Mouse (Mus musculus): ENCODE data around the gene Rcc1. TPM values are rescaled to one million over a fixed set of nuclear protein-coding genes. Genes with fewer than 3 reads are reported as not detected.
"Not testable (repeated sequence)": the region's sequence is repeated elsewhere in the genome, so short reads cannot be mapped to it uniquely, and the experiment has no call there.

The Rcc1 gene
- polyA plus RNA-seq, 2 experiments = 21.5 to 27.2 TPM

DNA sequence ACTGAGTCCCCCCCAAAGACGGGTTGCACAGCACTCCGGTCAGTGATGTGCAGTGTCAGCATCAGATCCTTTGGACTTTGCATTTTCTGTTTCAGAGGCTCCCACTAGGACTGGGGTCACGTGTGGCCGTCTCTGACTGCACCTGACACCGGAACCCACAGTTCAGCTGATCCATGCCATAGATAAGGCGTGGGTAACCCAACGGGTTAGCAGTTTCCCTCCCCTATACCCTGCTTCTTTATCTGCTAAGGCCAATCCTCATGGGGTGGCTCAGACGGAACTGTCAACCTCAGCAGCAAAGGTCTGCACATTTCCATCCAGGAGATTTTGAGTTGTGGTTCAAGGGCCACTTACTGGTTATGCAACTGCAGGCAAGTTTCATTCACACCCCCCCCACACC, 48.1 kb downstream of the Rcc1 start:
- H3K9ac ChIP-seq (replicated peaks) = no peak overlapping the region
- H3K9me3 ChIP-seq (ENCODE audit: control insufficient read depth, low read length) = no peaks in the 10 kb centered on the region
- WGBS (ENCODE audit: insufficient replicate concordance) = 19% methylated on average over 8 of the region's 8 CpGs
- no peak for ATAC-seq (ENCODE audit: insufficient read depth)
- no peak overlapping the region for H3K4me3 ChIP-seq (ENCODE audit: insufficient read depth in 1 of 2, low read depth in 2 of 2, low read length in 2 of 2)
- no peaks in the 10 kb centered on the region for H3K27me3 ChIP-seq (ENCODE audit: control insufficient read depth, insufficient read depth, low read length)
- TF ChIP-seq CTCF (IDR thresholded peaks at IDR 0.05; ENCODE audit: low read depth) = no peak
- TF ChIP-seq EP300 (IDR thresholded peaks at IDR 0.05; ENCODE audit: low read depth) = no peak
- no peak for DNase-seq (ENCODE audit: low read depth in 3 of 3, low spot score in 3 of 3)
- no peak overlapping the region for H3K27ac ChIP-seq
- no peak overlapping the region for H3K4me2 ChIP-seq (ENCODE audit: low read depth)
- H3K4me1 ChIP-seq (replicated peaks; ENCODE audit: control insufficient read depth in 2 of 2, insufficient read depth in 2 of 2, low read length in 1 of 2) = peaks cover 6 to 24% of the 10 kb centered on the region in 2 experiments; a peak in 3 of 4 replicates
- peaks cover 11% of the 10 kb centered on the region for H3K36me3 ChIP-seq (replicated peaks; ENCODE audit: control insufficient read depth, insufficient read depth, low read depth)

DNA sequence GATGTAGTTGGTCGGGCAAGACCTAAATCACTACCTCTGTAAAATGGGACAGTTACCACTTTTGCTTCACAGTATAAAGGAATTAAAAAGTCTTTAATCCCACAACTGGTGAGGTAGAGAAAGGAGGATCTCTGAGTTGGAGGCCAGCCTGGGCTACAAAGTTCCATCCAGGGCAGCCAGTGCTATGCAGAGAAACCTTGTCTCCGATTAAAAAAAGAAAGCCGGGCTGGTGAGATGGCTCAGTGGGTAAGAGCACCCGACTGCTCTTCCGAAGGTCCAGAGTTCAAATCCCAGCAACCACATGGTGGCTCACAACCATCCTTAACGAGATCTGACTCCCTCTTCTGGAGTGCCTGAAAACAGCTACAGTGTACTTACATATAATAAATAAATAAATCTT, 49.9 kb downstream of the Rcc1 start:
- Histone ChIP-seq H3K4me1 (replicated peaks; ENCODE audit: control insufficient read depth in 2 of 2, insufficient read depth in 2 of 2, low read length in 1 of 2) (peaks cover 3 to 15% of the 10 kb centered on the region in 2 experiments; a peak in 3 of 4 replicates), H3K9ac (replicated peaks) (peak overlapping the region; percentile 65; the same call in 1 of the 2 replicates), H3K4me2 (ENCODE audit: low read depth) (peak overlapping the region; percentile 78), H3K4me3 (ENCODE audit: insufficient read depth in 1 of 2, low read depth in 2 of 2, low read length in 2 of 2) (peak overlapping the region; percentile 55 to 64; a peak in 2 of 4 replicates)
- not testable (repeated sequence) for ATAC-seq (ENCODE audit: insufficient read depth); H3K36me3 ChIP-seq (replicated peaks; ENCODE audit: control insufficient read depth, insufficient read depth, low read depth); H3K9me3 ChIP-seq (ENCODE audit: control insufficient read depth, low read length); H3K27ac ChIP-seq; H3K27me3 ChIP-seq (ENCODE audit: control insufficient read depth, insufficient read depth, low read length); DNase-seq (ENCODE audit: low read depth in 3 of 3, low spot score in 3 of 3)
- 38% methylated on average over 6 of the region's 6 CpGs for WGBS (ENCODE audit: insufficient replicate concordance)

DNA sequence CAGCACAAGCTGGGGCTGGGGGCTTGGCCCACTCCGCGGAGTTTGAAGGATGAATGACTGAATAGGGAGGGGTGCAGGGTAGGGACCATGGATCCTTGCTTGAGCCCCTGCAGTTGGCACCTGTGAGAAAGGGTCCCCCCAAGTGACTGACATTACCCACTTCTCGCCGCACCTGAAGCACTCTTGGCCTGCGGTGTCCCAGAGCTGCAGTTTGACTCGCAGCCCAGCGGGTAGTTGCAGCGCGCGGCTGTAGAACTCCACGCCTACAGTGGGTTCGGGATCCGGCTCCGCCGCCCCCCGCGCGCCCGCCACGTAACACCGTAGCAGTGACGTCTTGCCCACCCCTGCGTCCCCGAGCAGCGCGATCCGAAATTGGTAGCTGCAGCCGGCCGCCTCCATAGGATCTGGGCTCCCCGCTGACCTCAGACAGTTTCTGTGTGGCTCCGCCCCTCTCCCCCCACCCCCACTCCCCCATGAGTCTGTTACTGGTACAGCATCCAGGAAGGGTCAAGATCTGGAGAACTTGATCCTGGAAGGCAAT, 50.4 kb downstream of the Rcc1 start, which contains the start of gene Rab42:
Gene Rab42, minus strand, starts transcription at position 447 of the 541 bp plus-strand sequence.
- H3K9me3 ChIP-seq (ENCODE audit: control insufficient read depth, low read length) = no peaks in the 10 kb centered on the region
- H3K4me1 ChIP-seq (replicated peaks; ENCODE audit: control insufficient read depth in 2 of 2, insufficient read depth in 2 of 2, low read length in 1 of 2) = peaks cover 3 to 15% of the 10 kb centered on the region in 2 experiments; a peak in 3 of 4 replicates
- H3K9ac ChIP-seq (replicated peaks) = peak within 1 kb of the TSS; percentile 65
- ATAC-seq (ENCODE audit: insufficient read depth) (peak; percentile 74), DNase-seq (ENCODE audit: low read depth in 3 of 3, low spot score in 3 of 3) (peak; percentile 34 to 44 (median 43))
- peak within 1 kb of the TSS; percentile 78 for H3K4me2 ChIP-seq (ENCODE audit: low read depth)
- H3K4me3 ChIP-seq (ENCODE audit: insufficient read depth in 1 of 2, low read depth in 2 of 2, low read length in 2 of 2) = peak within 1 kb of the TSS; percentile 55 to 64
- 1% methylated on average over 31 of the region's 31 CpGs for WGBS (ENCODE audit: insufficient replicate concordance)
- no peak within 1 kb of the TSS for H3K27ac ChIP-seq
- no peaks in the 10 kb centered on the region for H3K36me3 ChIP-seq (replicated peaks; ENCODE audit: control insufficient read depth, insufficient read depth, low read depth)
- no peak; the same call in 1 of the 2 replicates for TF ChIP-seq CTCF (IDR thresholded peaks at IDR 0.05; ENCODE audit: low read depth)
- no peak for TF ChIP-seq EP300 (IDR thresholded peaks at IDR 0.05; ENCODE audit: low read depth)
- no peaks in the 10 kb centered on the region for H3K27me3 ChIP-seq (ENCODE audit: control insufficient read depth, insufficient read depth, low read length)

DNA sequence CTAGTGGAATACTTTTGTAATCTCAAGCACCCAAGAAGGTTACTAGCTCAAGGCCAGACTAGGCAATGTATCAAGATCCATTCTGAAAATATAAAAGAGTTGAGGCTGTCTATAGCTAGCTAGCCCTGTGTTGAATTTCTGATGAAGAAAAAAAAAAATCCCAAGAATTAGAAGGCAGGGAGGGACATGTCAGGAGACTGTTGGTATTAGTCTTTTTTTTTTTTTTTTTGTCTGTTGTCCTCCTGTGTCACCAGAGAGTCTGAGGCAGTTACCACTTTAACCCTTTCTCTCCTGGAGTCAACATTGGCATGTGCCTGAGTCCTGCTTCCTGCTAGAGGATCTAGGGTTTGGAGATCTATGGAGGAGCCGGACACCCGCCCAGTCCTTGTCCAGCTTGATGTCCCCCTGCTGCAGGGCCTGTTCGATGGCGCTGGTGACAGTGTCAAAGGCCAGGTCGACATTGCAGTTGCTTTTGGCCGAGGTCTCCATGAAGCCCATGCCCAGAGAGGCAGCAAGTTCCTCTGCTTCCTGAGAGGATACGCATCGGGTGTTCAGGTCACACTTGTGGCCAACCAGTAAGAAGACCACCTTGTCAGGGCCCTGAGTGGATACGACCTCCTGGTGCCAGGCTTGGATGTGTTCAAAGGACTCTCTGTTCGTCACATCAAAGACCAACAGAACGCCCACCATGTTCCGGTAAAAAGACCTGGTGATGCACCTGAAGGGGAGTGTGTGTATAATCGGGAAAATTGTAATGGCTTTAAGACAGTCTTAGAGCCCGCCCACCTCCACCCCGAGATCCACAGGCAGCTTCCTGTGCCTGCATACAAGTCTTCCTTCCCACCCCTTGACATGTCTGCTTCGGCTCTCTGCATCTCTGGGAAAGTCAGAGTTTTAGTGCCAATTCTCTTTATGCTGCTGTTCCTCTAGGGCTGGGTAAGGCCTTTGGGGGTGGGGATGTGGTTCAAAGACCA, 51.2 kb downstream of the Rcc1 start:
- no peaks in the 10 kb centered on the region for H3K27me3 ChIP-seq (ENCODE audit: control insufficient read depth, insufficient read depth, low read length)
- peaks cover 3 to 15% of the 10 kb centered on the region in 2 experiments; a peak in 3 of 4 replicates for H3K4me1 ChIP-seq (replicated peaks; ENCODE audit: control insufficient read depth in 2 of 2, insufficient read depth in 2 of 2, low read length in 1 of 2)
- no peak overlapping the region for H3K27ac ChIP-seq
- DNase-seq (ENCODE audit: low read depth in 3 of 3, low spot score in 3 of 3) = no peak
- peak overlapping the region; percentile 65 for H3K9ac ChIP-seq (replicated peaks)
- 56% methylated on average over 16 of the region's 16 CpGs for whole genome bisulfite sequencing (ENCODE audit: insufficient replicate concordance)
- H3K36me3 ChIP-seq (replicated peaks; ENCODE audit: control insufficient read depth, insufficient read depth, low read depth) = no peaks in the 10 kb centered on the region
- H3K9me3 ChIP-seq (ENCODE audit: control insufficient read depth, low read length) = no peaks in the 10 kb centered on the region
- H3K4me2 ChIP-seq (ENCODE audit: low read depth) = peak overlapping the region; percentile 78
- TF ChIP-seq EP300 (IDR thresholded peaks at IDR 0.05; ENCODE audit: low read depth) = no peak
- TF ChIP-seq CTCF (IDR thresholded peaks at IDR 0.05; ENCODE audit: low read depth) = no peak
- H3K4me3 ChIP-seq (ENCODE audit: insufficient read depth in 1 of 2, low read depth in 2 of 2, low read length in 2 of 2) = peak overlapping the region; percentile 55 to 64
- no peak for ATAC-seq (ENCODE audit: insufficient read depth)

DNA sequence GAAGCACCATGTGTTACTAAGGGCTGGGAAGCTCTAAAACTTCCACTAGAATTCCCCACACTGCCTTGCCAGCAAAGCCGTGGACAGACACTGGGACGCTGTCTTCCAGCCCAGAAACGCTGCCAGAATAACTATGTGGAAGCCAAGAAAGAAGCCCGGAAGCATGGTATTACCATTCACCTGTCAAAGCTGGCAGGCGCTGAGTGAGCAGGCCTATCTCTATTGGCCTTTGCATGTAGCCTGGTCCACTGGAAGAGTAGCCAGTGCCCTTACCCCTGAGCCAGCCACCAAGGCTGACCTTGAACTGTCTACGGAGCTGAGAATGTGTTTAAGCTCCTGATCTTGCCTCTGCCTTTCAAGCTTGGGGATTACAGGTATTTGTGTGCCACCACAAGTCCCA, 51.9 kb downstream of the Rcc1 start:
- TF ChIP-seq EP300 (IDR thresholded peaks at IDR 0.05; ENCODE audit: low read depth) (no peak), CTCF (IDR thresholded peaks at IDR 0.05; ENCODE audit: low read depth) (no peak)
- Histone ChIP-seq H3K36me3 (replicated peaks; ENCODE audit: control insufficient read depth, insufficient read depth, low read depth) (no peaks in the 10 kb centered on the region), H3K27me3 (ENCODE audit: control insufficient read depth, insufficient read depth, low read length) (no peaks in the 10 kb centered on the region), H3K9me3 (ENCODE audit: control insufficient read depth, low read length) (no peaks in the 10 kb centered on the region), H3K4me2 (ENCODE audit: low read depth) (no peak overlapping the region), H3K4me1 (replicated peaks; ENCODE audit: control insufficient read depth in 2 of 2, insufficient read depth in 2 of 2, low read length in 1 of 2) (peaks cover 3 to 15% of the 10 kb centered on the region in 2 experiments; a peak in 3 of 4 replicates), H3K4me3 (ENCODE audit: insufficient read depth in 1 of 2, low read depth in 2 of 2, low read length in 2 of 2) (no peak overlapping the region), H3K9ac (replicated peaks) (no peak overlapping the region), H3K27ac (no peak overlapping the region)
- 76% methylated on average over 6 of the region's 6 CpGs for WGBS (ENCODE audit: insufficient replicate concordance)
- DNase-seq (ENCODE audit: low read depth in 3 of 3, low spot score in 3 of 3) (no peak), ATAC-seq (ENCODE audit: insufficient read depth) (no peak)
